Mouse (Mus musculus) kidney, postnatal 0 days (tissue): Measurements from ENCODE around the gene Utrn. TPM values are rescaled to one million over a fixed set of nuclear protein-coding genes. Genes with fewer than 3 reads are reported as not detected.
A peak's percentile ranks its signal among the peaks of the same experiment; 100 is the strongest.

Experiments used
- ATAC-seq: fragments of 200-750 bp; cut with Nextera tagmentation; replicated peaks from 2 replicates; pipeline ENCODE4 v1.8.0; 2017; ENCODE audit warnings: low read depth, moderate number of reproducible peaks, moderate TSS enrichment, moderate library complexity; ENCODE audit not compliant: low FRiP score
- DNase-seq: peaks from one replicate; pipeline ENCODE4 v3.0.0-alpha.2; 2016; ENCODE audit warnings: low spot score
- H3K27ac ChIP-seq: fragments of 300-500 bp; sonication (generic); 2 replicates; pipeline ENCODE4 v1.5.1; 2014; ENCODE audit warnings: mild to moderate bottlenecking
- H3K27me3 ChIP-seq: fragments of 300-500 bp; sonication (generic); 2 replicates; pipeline ENCODE4 v1.6.1; 2014; ENCODE audit warnings: low read length, mixed read lengths; ENCODE audit not compliant: insufficient read depth
- H3K36me3 ChIP-seq: fragments of 300-500 bp; sonication (generic); 2 replicates; pipeline ENCODE4 v1.6.1; 2014; ENCODE audit warnings: low read length, mixed read lengths; ENCODE audit not compliant: insufficient read depth
- H3K4me1 ChIP-seq: fragments of 300-500 bp; sonication (generic); replicated peaks from 2 replicates; pipeline ENCODE4 v1.6.1; 2014; ENCODE audit warnings: antibody characterized with exemption, low read length, mixed read lengths; ENCODE audit not compliant: insufficient read depth
- H3K4me2 ChIP-seq: fragments of 300-500 bp; sonication (generic); 2 replicates; pipeline ENCODE4 v1.6.1; 2014; ENCODE audit warnings: mild to moderate bottlenecking, low read length, moderate library complexity, mixed read lengths
- H3K4me3 ChIP-seq: fragments of 300-500 bp; sonication (generic); replicated peaks from 2 replicates; pipeline ENCODE4 v1.5.1; 2014; ENCODE audit warnings: low read depth, low read length
- H3K9ac ChIP-seq: fragments of 300-500 bp; sonication (generic); 2 replicates; pipeline ENCODE4 v1.6.1; 2014; ENCODE audit warnings: low read depth, low read length
- H3K9me3 ChIP-seq: fragments of 300-500 bp; sonication (generic); replicated peaks from 2 replicates; pipeline ENCODE4 v1.6.1; 2016; ENCODE audit warnings: low read length, inconsistent platforms, mixed read lengths
- CTCF ChIP-seq: IDR thresholded peaks from 2 replicates; pipeline ENCODE4 v1.5.1; 2016; ENCODE audit warnings: antibody characterized with exemption, low read depth, mild to moderate bottlenecking, moderate library complexity
- WGBS: fragments of 180-500 bp; shearing (Covaris S2); extraction: QIAGEN DNeasy Blood & Tissue Kit; methylation state at CpG from one replicate; pipeline ENCODE4 v1.1.7; 2014; 5-methylcytosine and 5-hydroxymethylcytosine counted together
- polyA plus RNA-seq: library from polyadenylated mRNA; unstranded; fragments of >200 nt; fragmentation: Nextera tagmentation; extraction: Ambion mirVana; gene quantifications from 2 replicates; pipeline ENCODE4 v1.2.1, GENCODE M21; 2015

Gene Utrn
- polyA plus RNA-seq, 1 experiment from 2014 or later, result 59.0 TPM

GRCm38 (mm10) chr10:12758702-12758988 lies 110.5 kb downstream of the Utrn start:
- WGBS, result 30% methylated on average over 6 of the region's 6 CpGs
- H3K9me3 ChIP-seq, result no peaks in the 10 kb centered on the region
- TF ChIP-seq CTCF, result no peak
- ATAC-seq, result no peak
- H3K27ac ChIP-seq, result no peak overlapping the region
- no peaks in the 10 kb centered on the region for H3K27me3 ChIP-seq
- 0 out of 2 replicates have a peak, but pooled peaks cover 2% of the 10 kb centered on the region for H3K4me1 ChIP-seq
- no peak overlapping the region for H3K4me2 ChIP-seq
- no peak for DNase-seq
- no peak overlapping the region for H3K4me3 ChIP-seq
- 0 out of 2 replicates have a peak, but pooled peaks cover 4% of the 10 kb centered on the region for H3K36me3 ChIP-seq
- no peak overlapping the region for H3K9ac ChIP-seq

- Histone ChIP-seq H3K36me3 (0 out of 2 replicates have a peak, but pooled peaks cover 4% of the 10 kb centered on the region), H3K27me3 (no peaks in the 10 kb centered on the region), H3K4me1 (0 out of 2 replicates have a peak, but pooled peaks cover 2% of the 10 kb centered on the region), H3K9ac (no peak overlapping the region), H3K9me3 (no peaks in the 10 kb centered on the region), H3K27ac (no peak overlapping the region), H3K4me2 (no peak overlapping the region), H3K4me3 (no peak overlapping the region)
- no peak for TF ChIP-seq CTCF
- 37% methylated on average over 5 of the region's 5 CpGs for WGBS
- ATAC-seq, result no peak
- DNase-seq, result peak; percentile 50
Observed at GRCm38 (mm10) chr10:12757943-12758701, 111.0 kb downstream of the Utrn start.

DNA sequence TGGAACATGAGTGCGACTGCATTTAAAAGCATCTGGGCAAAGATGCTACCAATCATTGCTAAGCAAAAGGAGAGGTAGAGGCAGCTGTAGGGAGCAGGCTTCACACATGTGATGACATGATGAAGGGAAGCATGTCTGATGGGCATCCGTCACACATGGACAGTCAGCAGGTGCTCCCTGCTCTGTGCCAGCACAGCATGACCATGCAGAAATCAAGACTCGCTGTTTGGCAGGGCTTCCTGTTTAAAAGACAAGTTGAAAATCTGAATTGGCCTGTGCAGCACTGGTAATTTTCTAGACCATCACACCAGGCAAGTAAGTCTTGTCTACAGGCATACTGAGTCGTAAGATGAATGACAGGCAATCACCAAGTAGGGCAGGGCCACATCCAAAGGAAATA lies 112.5 kb downstream of the Utrn start:
- no peak overlapping the region for H3K4me3 ChIP-seq
- no peaks in the 10 kb centered on the region for H3K27me3 ChIP-seq
- H3K9ac ChIP-seq, result no peak overlapping the region
- DNase-seq (no peak), ATAC-seq (no peak)
- H3K4me2 ChIP-seq, result no peak overlapping the region
- 0 out of 2 replicates have a peak, but pooled peaks cover 4% of the 10 kb centered on the region for H3K36me3 ChIP-seq
- no peak overlapping the region for H3K27ac ChIP-seq
- 0 out of 2 replicates have a peak, but pooled peaks cover 2% of the 10 kb centered on the region for H3K4me1 ChIP-seq
- H3K9me3 ChIP-seq, result no peaks in the 10 kb centered on the region
- TF ChIP-seq CTCF, result no peak
- WGBS, result 89% methylated on average over 4 of the region's 4 CpGs

GRCm38 (mm10) chr10:12754911-12755310 lies 114.3 kb downstream of the Utrn start:
- H3K27ac ChIP-seq, result no peak overlapping the region
- DNase-seq (no peak), ATAC-seq (no peak)
- no peak overlapping the region for H3K4me3 ChIP-seq
- no peak overlapping the region for H3K9ac ChIP-seq
- no peak for TF ChIP-seq CTCF
- no peaks in the 10 kb centered on the region for H3K27me3 ChIP-seq
- WGBS, result 92% methylated on average over 2 of the region's 2 CpGs
- no peak overlapping the region for H3K4me2 ChIP-seq
- 0 out of 2 replicates have a peak, but pooled peaks cover 2% of the 10 kb centered on the region for H3K4me1 ChIP-seq
- no peaks in the 10 kb centered on the region for H3K36me3 ChIP-seq
- no peaks in the 10 kb centered on the region for H3K9me3 ChIP-seq

- no peak overlapping the region for H3K4me3 ChIP-seq
- DNase-seq, result no peak
- no peak for ATAC-seq
- H3K27ac ChIP-seq, result no peak overlapping the region
- H3K4me1 ChIP-seq, result 0 out of 2 replicates have a peak, but pooled peaks cover 2% of the 10 kb centered on the region
- no peaks in the 10 kb centered on the region for H3K9me3 ChIP-seq
- no peaks in the 10 kb centered on the region for H3K27me3 ChIP-seq
- H3K9ac ChIP-seq, result no peak overlapping the region
- no peak for TF ChIP-seq CTCF
- H3K36me3 ChIP-seq, result no peaks in the 10 kb centered on the region
- 84% methylated on average over 6 of the region's 6 CpGs for WGBS
- H3K4me2 ChIP-seq, result no peak overlapping the region
Observed at GRCm38 (mm10) chr10:12754166-12754565, 115.0 kb downstream of the Utrn start.

GRCm38 (mm10) chr10:12743717-12744116 lies 125.4 kb downstream of the Utrn start:
- Histone ChIP-seq H3K9ac (no peak overlapping the region), H3K9me3 (no peaks in the 10 kb centered on the region), H3K27me3 (no peaks in the 10 kb centered on the region), H3K4me2 (no peak overlapping the region), H3K4me1 (no peaks in the 10 kb centered on the region), H3K4me3 (no peak overlapping the region), H3K36me3 (peaks cover 9% of the 10 kb centered on the region; the same call in 1 of the 2 replicates), H3K27ac (no peak overlapping the region)
- ATAC-seq, result no peak
- DNase-seq, result no peak
- TF ChIP-seq CTCF, result no peak
- 87% methylated on average over 9 of the region's 9 CpGs for WGBS
